Mouse (Mus musculus): Measurements from ENCODE around the gene Gtf3c4.

The Gtf3c4 gene

DNA sequence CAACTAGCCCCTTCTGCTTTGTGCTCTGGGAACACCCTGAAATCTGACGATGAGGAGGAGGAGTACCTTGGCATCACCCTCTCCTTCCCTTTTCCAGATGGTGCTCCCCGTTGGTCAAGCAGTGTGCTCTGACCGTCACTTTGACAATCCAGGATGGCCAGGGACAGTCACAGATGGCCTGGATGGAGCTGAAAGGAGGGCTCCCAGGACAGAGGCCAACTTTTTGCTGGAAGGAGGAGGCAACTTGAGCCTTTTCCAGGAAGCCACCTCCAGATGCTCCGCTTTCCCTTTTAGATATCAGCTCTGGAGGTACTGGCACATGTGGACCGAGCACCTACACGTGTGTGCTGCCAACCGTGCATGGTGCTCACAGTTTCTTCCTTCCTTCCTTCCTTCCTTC, 36.8 kb downstream of the Gtf3c4 start:
- no peak for DNase-seq (ENCODE audit: low spot score in 2 of 2)

DNA sequence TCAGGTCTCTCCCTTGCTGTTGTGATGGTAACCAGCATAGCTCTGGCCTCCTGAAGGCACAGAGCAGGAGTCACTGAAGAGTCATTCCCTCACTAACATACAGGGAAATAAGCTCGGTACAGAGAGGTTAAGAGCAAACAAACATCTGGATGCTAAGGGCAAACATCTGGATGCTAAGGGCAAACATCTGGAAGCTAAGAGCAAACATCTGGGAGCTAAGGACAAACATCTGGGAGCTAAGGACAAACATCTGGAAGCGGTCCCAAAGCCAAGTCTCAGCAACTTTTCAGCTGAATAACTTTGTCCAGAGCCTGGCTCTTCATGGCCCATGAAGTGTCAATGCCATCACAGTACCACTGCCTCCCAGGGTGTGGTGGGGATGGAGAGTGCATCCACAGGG, 40.6 kb downstream of the Gtf3c4 start:
- DNase-seq (ENCODE audit: low spot score in 2 of 2), result no peak

DNA sequence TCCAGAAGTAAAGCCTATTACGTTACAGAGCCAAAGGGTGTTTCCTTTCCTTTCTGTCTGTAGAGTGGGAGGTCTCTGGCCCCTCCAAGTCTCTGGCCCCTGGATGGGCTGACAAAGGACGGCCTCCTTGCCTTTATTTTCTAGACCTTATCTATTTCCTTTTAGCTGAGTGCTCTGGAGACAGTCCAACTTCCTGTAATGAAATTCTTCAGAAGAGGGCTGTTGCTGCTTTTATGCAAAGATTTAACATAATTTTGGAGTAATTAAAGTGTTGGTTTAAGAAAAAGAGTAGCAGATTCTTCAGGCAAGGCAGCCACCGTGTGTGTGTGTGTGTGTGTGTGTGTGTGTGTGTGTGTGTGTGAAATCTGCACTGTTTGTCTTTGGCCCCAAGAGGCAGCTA, 41.8 kb downstream of the Gtf3c4 start:
- no peak for DNase-seq (ENCODE audit: low spot score in 2 of 2)

DNA sequence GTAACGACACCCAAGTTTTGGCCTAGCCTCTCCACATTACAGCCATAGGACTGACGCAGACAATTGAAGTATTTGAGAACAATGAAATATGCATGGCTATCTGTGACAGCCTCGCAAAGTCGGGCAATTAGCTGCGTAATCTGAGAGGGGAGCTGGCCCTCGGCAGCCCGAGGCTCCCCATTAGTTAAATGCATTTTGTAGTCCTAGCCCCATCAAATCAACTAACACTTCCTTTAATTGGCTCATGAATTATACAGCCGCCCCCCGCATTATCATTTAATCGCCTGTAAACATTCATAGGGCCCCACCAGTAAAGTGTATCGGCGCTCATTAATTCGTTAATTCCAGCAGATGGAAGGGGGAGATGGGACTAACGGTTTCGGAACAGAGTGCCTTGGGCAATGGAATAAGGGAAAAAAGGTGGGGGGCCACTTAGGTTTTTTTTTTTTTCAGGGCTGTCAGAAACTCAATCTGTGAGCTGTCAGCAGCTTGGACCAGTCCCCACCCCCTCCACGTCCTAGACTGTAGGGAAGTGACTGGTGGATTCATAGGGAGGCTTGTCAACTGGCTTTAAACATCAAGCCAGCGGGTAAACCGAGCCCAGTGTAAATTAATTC, 42.6 kb downstream of the Gtf3c4 start:
- no peak for DNase-seq (ENCODE audit: low spot score in 2 of 2)

GRCm38 (mm10) chr2:28796298-28796697, 43.9 kb downstream of the Gtf3c4 start:
- DNase-seq (ENCODE audit: low spot score in 2 of 2), result no peak

DNA sequence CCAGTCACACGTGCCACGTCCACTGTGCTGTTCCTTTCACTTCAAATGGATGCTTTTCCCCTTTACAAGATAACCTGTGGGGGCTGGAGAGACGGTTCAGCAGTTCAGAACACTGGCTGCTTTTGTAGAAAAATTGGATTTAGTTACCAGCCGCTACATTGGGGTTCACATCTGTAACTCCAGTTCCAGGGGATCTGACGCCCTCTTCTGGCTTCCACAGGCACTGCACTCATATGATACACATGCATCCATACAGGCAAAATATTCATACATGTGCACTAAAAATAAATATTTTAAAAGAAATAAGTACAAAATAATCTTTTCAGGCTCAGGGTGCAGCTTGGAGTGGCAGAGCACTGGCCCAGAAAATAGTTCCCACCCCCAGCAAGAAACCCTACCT, 45.5 kb downstream of the Gtf3c4 start:
- DNase-seq (ENCODE audit: low spot score in 2 of 2), result no peak

GRCm38 (mm10) chr2:28792931-28793610, 47.1 kb downstream of the Gtf3c4 start:
- DNase-seq (ENCODE audit: low spot score in 2 of 2), result peak in 1 of 2 experiments; percentile 5

GRCm38 (mm10) chr2:28787067-28787619, 53.0 kb downstream of the Gtf3c4 start:
- no peak for DNase-seq (ENCODE audit: low spot score in 2 of 2)

DNA sequence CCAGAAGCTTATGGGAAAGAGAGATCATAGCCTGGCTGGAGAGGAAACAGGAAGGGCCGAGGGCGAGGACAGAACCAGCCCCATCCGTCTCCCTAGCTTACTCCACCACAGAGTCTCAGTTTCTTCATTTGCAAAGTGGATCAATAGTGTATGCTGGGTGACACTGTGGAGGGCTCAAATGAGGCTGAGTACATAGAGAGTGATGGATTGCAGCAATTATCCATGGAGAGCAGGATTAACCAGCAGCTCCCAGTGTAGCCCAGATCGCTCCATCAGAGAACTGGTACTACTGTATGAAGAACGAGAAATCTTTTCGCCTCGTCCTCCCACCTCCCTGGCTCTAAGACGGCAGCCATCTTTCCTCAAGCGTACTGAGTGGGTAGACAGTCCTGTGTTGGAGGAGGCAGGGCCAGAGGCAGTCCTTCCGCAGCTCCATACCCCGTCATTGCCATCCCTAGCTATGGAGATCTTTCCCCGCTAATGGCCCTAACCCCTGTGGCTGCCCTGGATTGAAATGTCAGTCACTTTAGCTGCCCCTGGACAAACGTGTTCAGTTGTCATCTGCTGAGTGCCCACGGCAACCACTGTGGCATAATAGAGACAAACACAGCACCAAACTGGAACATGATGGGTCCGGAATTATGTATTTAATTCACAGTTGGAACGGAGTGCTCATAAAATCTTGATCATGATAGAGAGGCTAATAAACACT, 53.6 kb downstream of the Gtf3c4 start:
- DNase-seq (ENCODE audit: low spot score in 2 of 2), result no peak

DNA sequence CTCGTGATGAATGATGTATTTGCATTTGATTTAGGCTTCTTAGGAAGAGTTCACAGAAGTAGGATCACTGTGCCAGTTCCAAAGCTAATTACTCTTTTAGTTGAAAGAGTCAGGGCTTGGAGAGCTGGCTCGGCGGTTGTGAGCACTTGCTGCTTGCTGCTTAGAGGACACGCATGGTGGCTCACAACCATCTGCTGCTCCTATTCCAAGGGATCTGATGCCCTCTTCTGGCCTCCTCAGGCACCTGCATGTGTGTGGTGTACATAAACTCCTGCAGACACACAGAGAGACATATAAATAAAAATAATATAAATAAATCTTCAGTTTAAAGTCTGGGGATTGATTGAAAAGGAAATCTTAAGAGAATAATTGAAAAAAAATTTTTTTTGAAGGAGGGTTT, 58.9 kb downstream of the Gtf3c4 start:
- DNase-seq (ENCODE audit: low spot score in 2 of 2), result no peak

- DNase-seq (ENCODE audit: low spot score in 2 of 2), result no peak
Measured at GRCm38 (mm10) chr2:28780001-28780782, 60.0 kb downstream of the Gtf3c4 start.

GRCm38 (mm10) chr2:28776728-28777127, 63.4 kb downstream of the Gtf3c4 start:
- no peak for DNase-seq (ENCODE audit: low spot score in 2 of 2)

DNA sequence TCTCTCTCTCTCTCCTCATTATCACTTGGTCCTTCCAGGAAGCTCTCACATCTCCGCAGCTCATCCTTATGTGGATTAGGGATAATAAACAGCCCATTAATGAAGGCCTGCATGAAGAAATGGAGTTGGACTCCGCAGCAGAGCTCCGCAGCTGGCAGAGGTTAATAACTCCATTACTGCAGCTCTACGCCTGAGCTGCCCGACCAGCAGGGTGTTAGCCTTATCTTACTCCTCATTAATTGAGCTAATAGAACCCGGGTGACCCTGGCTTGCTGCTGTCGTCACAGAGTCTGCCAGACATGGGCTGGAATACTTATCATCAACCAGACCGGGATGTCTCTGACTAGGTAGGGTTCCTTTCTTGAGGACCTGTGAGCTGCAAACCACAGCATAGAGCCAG, 66.1 kb downstream of the Gtf3c4 start:
- DNase-seq (ENCODE audit: low spot score in 2 of 2), result no peak
